ENCODE assay signal across 49 mouse cellular contexts in the genomic region with DNA sequence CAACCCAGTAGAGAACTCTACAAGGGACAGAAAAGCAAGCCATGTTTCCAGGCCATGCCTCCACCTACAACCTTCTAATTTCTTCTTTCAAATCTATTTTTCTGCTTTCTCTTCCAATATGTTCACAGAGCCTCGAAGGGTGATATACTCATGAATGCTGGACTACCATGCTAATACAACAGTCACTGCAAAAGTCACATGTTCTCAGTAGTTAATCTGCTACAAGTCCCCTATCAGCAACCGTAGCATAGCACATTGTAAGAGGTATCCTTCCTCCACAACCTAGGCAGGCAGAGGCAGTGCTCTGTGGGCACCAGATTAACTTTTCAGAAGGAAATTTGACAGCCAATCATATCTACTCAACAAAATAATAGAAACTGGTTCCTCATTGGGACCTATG. TPM values are rescaled to one million over a fixed set of nuclear protein-coding genes. Genes with fewer than 3 reads are reported as not detected.
"Had no signal": no experiment of that assay in that cellular context is flagged by ENCODE, and none has a peak within 500 bp of the region (broad histone marks: within the 10 kb centered on the region; RNA-seq: fewer than 3 reads in every experiment).

No protein-coding gene starts in this region.

- DNase-seq: heart, postnatal 10 days; heart, postnatal 14 days; heart, postnatal 36 days; heart, postnatal 4 days; kidney, adult 11 months; kidney, adult 18-20 months; kidney, adult 2 months; kidney, adult 8-10 months; kidney, adult 9 months; kidney, postnatal 10 days; kidney, postnatal 14 days; kidney, postnatal 25 days; kidney, postnatal 36 days; kidney, postnatal 4 days; layer of hippocampus, adult 9-11 months; layer of hippocampus, postnatal 36 days had no signal

- H3K27me3 ChIP-seq: heart, embryonic 12.5 days; heart, embryonic 13.5 days; heart, embryonic 15.5 days; hindbrain, embryonic 12.5 days; hindbrain, embryonic 13.5 days; hindbrain, embryonic 15.5 days; intestine, embryonic 15.5 days; kidney, embryonic 15.5 days had no signal

- H3K4me3 ChIP-seq: heart, embryonic 10.5 days; heart, embryonic 12.5 days; heart, embryonic 13.5 days; heart, embryonic 15.5 days; hindbrain, embryonic 10.5 days; hindbrain, embryonic 12.5 days; hindbrain, embryonic 13.5 days; hindbrain, embryonic 15.5 days; intestine, embryonic 15.5 days; kidney, embryonic 15.5 days; layer of hippocampus, adult 2 months; left cerebral cortex, adult 2 months had no signal

- H3K27ac ChIP-seq: heart, embryonic 10.5 days; heart, embryonic 13.5 days; heart, embryonic 15.5 days; hindbrain, embryonic 10.5 days; hindbrain, embryonic 12.5 days; hindbrain, embryonic 13.5 days; hindbrain, embryonic 14.5 days; hindbrain, embryonic 15.5 days; hindbrain, postnatal 0 days; intestine, embryonic 15.5 days; kidney, embryonic 15.5 days; kidney, postnatal 0 days; layer of hippocampus, adult 2 months; left cerebral cortex, adult 2 months had no signal

- H3K9me3 ChIP-seq: heart, embryonic 10.5 days; heart, embryonic 12.5 days; heart, embryonic 13.5 days; heart, embryonic 15.5 days; intestine, embryonic 15.5 days had no signal

- H3K4me1 ChIP-seq: heart, embryonic 10.5 days; heart, embryonic 12.5 days; heart, embryonic 15.5 days; hindbrain, embryonic 10.5 days; hindbrain, embryonic 12.5 days; hindbrain, embryonic 13.5 days; hindbrain, embryonic 15.5 days; intestine, embryonic 15.5 days; kidney, embryonic 15.5 days had no signal

- H3K9ac ChIP-seq: heart, embryonic 12.5 days; heart, embryonic 13.5 days; heart, embryonic 15.5 days; hindbrain, embryonic 12.5 days; hindbrain, embryonic 13.5 days; hindbrain, embryonic 14.5 days; hindbrain, embryonic 15.5 days; intestine, embryonic 15.5 days; kidney, embryonic 15.5 days had no signal

RNA-seq across cellular contexts. Expression of a gene that starts 58.0 kb away (rescaled TPM):
- total RNA-seq: heart, postnatal 10 days; heart, postnatal 14 days; heart, postnatal 25 days; heart, postnatal 36 days; heart, postnatal 4 days; hematopoietic stem cell, adult 5-6 weeks; hindbrain, postnatal 0 days; layer of hippocampus, adult 18-20 months; layer of hippocampus, adult 2 months; layer of hippocampus, adult 8-10 months; layer of hippocampus, postnatal 10 days; layer of hippocampus, postnatal 14 days; layer of hippocampus, postnatal 25 days; layer of hippocampus, postnatal 36 days; left cerebral cortex, adult 18-20 months; left cerebral cortex, adult 2 months; left cerebral cortex, adult 8-10 months had no signal
- polyA plus RNA-seq: heart, embryonic 10.5 days; heart, embryonic 11.5 days; heart, embryonic 12.5 days; heart, embryonic 13.5 days; heart, embryonic 14.5 days; heart, embryonic 16.5 days; heart, postnatal 0 days; hindbrain, embryonic 10.5 days; inflammation-experienced regulatory T-cells, adult 6 months; intestine, embryonic 14.5 days; intestine, embryonic 15.5 days; intestine, embryonic 16.5 days; intestine, postnatal 0 days; kidney, adult 2 months; kidney, embryonic 15.5 days; kidney, postnatal 0 days; large intestine, adult 2 months had no signal
